Mouse (Mus musculus): ENCODE measurements at regions not wholly inside any gene's neighbourhood (a gene's known extent, or its start where the extent isn't known, plus 50 kb on each side); places are given as distances from the start of the nearest gene placed in this dataset.

DNA sequence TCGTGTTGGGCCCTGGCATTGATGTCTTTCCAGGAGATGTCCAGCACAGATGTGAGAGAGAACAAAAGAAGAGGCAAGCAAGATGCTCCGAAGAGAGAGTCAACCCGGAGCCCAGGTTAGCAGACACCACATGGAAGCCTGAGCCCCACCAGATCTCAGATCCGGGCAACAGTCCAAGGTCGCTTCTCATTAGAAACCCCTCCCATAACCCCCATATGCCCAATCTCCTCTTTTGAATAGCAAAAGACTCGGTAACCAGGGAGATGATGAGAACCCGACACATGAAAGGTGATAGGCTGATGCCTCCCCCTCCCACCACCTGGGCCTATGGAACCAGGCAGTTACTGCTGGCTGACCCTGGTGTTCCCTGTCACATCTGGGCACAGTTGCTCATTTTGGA, 155.7 kb upstream of the Igsf21 start:
- no peak for DNase-seq (ENCODE audit: low spot score in 2 of 2)

DNA sequence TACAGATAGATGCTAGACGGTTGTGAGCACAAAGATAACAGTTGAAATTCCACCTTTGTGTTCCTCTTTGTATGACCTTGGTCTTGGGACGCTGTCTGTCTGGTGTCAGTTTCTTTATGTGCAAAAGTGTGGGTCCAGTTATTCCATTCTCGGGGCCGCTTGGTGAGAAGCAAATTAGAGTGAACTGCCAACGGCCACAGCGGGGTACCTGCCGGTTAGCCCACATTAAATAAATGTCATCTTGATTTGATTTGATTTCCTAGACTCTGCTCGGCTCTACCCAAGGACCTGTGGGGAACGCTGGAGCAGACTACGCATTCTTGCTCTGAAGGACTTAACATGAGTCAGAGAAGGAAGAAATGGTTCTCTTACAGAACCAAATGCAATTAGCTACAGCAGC, 155.0 kb upstream of the Igsf21 start:
- DNase-seq (ENCODE audit: low spot score in 2 of 2) = no peak

DNA sequence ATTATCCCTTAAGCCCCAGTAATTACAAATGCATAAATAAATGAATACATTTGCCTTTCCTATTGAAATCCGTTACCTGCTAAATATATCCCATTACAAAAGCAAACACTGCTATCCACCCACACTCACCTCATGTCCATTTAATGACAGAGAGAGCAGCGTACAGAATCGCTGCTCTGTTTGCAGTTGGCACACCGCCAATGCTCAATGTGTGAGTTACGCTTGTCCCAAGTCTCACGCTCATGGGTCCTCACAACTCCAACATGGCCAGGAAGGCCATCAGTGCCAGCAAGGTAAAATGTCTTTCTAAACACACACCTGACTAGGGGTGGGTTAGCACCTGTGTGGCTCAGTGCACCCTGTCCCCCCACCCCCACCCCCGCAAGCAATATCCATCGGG, 150.0 kb upstream of the Igsf21 start:
- DNase-seq (ENCODE audit: low spot score in 2 of 2) = no peak

DNA sequence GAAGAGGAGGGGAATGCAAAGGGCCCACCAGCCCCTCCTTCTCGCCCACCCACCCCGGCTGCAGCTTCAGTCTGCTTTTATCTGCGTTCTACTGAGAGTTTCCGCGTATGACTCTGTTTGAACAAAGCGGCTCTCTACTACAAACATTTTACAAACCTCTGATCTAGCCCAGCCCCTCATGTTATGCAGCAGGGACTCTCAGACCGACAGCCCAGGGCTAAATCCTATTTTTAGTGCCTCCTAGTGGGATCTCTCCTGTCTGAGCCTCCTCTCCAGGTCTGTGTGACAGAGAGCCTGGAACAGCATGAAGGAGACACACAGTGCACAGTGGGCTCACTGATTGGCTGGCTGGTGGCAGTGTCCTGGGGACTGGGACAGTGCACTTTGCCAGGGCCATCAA, 145.7 kb upstream of the Igsf21 start:
- no peak for DNase-seq (ENCODE audit: low spot score in 2 of 2)

DNA sequence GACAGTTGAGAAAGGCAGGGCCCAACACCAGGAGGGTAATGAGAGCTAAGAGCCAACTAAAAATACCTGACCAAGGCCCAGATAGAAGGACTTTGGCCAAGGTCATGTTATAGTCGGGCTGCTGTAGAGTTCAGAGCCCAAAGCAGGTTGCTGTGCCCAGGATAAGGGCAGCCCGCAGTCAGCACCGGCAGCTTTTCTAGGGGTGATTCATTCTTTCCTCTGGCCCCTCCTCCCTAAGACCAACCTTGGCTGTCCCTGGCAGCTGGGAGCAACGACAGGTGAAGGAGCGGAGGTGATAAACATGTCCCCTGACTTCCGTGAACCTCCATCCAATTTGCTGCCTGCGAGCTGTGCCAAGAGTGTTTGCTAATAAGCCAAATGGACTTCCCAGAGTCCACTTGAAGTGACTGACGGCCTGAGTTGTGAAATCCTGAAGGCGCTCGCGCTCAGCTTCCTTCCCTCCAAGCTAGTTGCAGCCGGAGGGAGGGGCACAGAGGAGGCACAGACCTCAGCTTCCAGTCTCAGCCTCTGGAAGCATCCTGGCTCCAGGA, 144.2 kb upstream of the Igsf21 start:
- DNase-seq (ENCODE audit: low spot score in 2 of 2) = no peak

DNA sequence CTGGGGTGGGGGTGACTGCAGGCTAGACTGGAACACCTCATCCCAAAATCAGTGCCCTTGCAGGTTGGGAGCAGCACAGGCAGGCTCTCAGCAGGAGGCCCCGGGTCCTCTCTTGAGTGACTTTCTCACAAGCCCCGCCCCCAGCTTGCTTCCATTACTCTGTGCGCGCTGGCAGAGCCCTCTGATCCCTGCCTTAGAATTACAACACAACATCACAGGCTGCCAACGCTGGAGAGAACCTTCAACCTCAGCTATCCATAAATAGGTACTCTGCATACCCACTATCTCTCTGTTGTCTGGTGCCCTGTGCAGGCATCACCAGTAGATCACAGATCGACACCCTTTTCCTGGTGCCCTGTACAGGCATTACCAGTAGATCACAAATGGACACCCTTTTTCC, 139.1 kb upstream of the Igsf21 start:
- no peak for DNase-seq (ENCODE audit: low spot score in 2 of 2)

DNA sequence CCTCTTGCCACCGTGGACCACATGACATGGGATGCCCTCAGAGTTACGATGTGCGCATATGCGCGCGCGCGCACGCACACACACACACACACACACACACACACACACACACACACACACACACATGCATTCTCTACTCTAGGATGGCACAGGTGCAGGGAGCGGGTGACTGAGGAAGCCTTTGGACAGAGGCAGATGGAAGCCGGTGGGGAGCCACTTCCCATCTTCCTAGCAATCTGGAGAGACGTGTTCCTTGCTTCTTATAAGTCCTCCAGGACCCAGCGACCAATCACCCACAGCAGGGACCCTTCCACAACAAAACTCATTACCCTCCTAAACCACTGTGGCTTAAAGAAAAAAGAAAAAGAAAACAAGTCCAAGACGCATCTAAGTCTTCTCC, 138.6 kb upstream of the Igsf21 start:
- DNase-seq (ENCODE audit: low spot score in 2 of 2) = no peak

DNA sequence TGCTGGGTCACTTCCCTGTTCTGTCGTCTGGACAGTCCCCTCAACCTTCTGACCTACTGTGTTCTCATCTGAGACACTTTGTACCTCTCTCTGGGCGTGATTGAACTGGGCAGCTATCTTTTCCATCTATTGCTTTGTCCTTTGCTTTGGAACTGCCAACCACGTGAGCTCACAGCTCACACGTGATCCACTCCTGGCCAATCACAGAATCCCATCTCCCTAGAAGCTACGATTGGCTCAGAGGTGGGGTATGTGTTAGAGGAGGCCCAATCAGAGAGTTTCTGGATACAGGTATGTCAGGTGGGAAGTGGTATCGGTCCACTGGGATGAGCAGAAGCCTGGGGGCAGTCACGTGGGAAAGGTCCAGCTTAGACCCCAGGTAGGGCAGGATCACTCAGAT, 137.0 kb upstream of the Igsf21 start:
- DNase-seq (ENCODE audit: low spot score in 2 of 2) = no peak

DNA sequence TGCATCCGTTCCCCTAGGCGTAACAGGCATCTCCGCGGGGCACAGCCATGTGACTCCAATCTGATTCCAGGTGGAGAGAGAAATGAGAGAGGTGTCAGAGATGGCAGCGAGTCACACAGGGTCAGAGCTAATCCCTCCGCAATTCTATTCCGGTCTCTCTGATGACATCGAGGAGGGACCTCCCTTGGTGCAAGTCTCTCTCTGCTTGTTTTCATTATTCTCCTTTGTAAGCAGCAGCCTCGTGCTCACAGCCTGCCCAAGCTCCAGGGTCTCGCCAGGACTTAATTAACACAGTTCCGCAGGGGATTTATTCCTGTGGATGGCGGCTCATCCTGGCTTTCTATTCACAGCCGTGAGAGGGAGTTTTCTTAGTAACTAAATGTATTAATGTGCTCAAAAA, 134.1 kb upstream of the Igsf21 start:
- DNase-seq (ENCODE audit: low spot score in 2 of 2) = no peak

DNA sequence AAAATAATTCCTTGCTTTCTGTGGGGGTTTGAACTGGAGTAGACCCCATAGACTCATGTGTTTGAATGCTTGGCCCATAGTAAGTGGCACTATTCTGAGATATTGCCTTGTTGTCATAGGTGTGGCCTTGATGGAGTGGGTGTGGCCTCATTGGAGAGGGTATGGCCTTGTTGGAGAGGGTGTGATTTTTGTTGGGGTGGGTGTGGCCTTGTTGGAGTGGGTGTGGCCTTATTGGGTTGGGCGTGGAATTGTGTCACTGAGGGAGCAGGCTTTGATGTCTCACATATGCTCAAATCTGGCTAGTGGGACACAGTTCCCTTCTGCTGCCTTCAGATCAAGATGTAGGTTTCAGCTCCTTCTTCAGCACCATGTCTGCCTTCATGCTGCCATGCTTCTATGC, 131.4 kb upstream of the Igsf21 start:
- no peak for DNase-seq (ENCODE audit: low spot score in 2 of 2)

DNA sequence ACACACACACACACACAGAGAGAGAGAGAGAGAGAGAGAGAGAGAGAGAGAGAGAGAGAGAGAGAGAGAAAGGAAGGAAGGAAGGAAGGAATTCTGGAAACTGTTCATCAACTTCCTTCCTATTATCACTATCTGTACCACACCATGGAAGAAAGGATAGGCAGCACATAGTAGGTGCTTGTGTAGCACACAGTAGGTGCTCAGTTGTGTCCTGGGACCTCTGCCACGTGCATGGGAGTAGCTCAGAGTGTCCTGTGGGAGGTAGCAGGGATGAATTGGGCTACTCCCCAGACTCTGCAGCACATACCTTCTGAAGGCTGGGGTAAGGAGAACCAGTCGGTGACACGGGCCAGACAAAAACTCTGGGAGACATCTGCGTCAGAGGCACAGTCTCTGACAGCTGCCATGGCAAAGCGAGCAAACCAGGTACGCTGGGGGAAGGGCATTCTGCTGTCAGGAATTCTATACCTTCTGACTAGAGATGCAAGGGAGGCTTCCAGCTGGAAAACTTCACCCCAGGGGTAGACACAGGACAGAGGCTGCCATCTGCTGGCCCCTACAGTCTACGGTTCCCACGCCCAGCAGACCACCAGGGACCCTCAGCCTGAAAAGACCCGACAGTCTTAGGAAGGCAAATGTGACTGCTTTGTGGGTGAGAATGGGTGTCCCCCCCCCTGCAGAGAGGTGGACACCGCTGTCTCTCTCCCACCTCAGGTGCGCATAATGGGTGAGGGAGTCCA, 126.2 kb upstream of the Igsf21 start:
- DNase-seq (ENCODE audit: low spot score in 2 of 2) = no peak

DNA sequence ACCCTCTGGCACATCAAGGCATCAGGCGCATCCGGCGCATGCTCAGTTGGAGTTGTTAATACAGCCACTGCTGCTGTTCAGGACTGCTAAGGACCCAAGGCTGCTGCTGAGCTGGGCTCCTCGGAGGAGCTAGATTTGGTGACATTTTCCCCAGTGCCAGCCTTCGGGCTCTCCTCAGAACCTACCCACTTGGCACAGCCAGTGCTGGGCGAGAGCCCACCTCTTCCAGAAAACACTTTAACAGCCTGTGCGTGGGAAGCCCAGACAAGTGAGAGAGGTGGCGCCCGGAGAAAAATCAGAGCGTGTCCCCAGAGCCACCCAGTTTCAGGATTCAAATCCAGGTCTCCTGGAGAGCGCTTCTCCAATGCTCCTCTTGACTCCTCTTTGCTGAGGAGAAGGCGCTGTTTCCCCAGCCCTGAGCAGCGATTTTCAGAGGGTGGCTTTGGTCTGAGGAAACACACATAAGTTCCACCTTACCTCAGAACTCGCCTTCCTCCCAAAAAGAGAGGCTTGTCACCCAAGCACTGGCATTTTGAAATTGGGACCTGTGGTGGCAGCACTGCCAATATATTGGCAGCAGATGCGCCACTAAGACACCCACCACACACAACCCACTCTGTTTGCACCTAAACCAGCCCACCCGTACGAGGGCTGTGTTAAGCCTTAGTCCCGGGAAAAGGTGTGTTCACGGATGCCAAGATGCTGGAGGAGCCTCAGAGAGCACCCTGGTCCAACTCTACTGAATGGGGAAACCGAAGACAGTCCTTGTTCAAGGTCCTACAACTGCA, 125.0 kb upstream of the Igsf21 start:
- no peak for DNase-seq (ENCODE audit: low spot score in 2 of 2)

DNA sequence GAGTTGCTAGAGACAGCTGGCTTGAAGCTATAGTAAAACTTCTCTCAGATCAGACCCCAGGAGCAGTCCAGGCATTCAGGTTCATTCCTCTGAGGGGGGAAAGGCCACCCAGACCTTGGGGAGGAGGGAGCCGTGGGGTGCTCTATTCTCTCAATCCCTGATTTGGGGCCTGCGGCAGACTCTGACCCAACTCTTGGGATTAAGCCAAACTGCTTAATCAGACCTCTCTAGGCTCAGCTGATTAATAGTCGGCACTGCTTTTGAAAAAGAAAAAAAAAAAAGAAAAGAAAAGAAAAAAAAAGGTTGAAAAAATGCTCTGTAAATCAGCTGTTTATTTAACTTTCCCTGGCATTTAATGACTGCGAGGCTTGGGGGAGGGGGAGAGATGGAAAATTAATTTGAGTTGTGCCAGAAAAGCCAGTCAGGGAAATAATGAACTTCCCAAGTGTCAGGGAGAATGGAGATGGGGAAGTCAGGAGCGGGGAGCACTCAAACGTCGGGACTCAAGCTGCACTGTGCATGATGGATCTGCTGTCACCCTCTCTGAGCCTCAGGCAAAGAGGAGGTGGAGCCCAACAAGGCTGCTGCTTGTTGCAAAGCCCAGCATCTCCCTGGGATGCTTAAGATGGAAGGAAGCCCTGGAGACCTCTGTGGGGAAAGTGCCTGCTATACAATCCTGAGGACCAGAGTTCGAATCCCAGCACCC, 120.5 kb upstream of the Igsf21 start:
- DNase-seq (ENCODE audit: low spot score in 2 of 2) = no peak

DNA sequence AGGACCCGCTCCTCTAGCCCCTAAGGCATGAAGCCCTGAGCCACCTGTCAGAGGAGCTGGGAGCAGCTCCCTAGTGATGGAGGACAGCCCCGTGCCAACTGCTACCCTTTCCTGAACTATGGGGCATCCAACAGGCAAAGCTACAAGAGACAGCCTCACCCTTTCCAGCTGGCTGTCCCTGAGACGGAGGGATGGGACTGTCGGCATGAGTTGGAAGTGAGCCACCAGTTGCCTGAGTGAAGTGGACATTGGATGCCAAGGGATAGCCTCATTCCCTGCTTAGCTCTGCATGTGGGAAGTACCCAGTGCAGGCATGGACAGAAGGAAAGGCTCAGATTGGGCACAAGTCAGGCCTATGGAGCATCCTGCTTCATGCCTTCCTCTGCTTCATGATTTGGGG, 112.3 kb upstream of the Igsf21 start:
- no peak for DNase-seq (ENCODE audit: low spot score in 2 of 2)

DNA sequence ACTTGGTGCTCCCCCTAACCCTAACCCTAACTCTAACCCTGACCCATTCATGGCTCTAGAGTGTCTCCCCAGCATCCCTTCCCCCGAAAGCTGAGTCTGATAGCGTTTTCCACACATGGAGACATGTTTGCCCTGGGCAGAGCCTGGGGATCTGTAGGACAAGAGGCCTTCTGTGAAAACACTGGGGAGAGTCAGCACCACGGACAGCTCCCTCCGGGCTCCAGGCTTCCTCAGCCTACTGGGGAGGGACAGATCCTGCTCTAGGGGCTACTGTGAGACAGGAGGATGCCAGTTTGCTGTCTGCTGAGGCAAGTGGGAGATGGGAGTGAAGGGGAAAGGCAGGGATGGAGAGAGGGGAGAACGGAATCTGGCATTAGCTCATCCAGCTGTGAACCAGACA, 111.5 kb upstream of the Igsf21 start:
- peak in 1 of 2 experiments; percentile 67 for DNase-seq (ENCODE audit: low spot score in 2 of 2)

DNA sequence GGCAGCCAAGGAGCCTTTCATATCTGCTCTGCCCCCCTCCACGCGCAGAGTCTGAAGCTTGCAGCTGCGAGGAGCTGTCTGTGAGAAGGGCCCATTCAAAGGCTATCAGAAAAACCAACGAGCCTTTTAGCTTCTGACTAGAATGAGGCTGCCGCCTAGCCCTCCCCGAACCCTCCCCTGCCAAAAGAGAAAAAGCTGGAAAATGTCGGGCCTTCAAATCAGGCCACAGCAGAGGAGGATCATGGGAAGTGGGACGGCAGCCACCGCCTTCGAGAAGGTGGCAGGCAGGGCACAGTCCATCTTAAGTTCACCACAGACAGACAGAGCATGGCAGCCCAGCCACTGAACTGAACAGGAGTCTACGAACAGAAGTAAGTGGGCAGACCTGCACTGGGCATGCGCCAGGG, 108.6 kb upstream of the Igsf21 start:
- no peak for DNase-seq (ENCODE audit: low spot score in 2 of 2)

DNA sequence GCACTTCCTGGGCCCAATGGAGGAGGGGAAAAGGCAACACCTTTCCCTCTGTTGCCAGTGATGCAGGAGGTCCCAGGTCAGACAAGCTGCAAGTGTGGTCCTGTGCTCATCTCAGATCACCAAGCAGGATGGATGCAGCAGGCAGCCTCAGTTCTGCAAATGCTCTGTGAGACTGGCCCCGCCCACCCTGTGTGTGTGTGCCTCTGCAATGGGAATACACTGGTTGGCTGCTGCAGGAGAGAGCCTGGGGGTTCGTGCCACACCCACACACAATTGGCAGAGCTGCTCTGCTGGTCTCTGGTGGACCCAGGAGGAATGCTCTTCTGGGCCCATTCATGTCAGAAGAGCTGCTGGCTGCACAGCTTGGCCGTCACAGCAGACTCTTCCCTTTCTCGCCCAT, 102.2 kb upstream of the Igsf21 start:
- no peak for DNase-seq (ENCODE audit: low spot score in 2 of 2)

DNA sequence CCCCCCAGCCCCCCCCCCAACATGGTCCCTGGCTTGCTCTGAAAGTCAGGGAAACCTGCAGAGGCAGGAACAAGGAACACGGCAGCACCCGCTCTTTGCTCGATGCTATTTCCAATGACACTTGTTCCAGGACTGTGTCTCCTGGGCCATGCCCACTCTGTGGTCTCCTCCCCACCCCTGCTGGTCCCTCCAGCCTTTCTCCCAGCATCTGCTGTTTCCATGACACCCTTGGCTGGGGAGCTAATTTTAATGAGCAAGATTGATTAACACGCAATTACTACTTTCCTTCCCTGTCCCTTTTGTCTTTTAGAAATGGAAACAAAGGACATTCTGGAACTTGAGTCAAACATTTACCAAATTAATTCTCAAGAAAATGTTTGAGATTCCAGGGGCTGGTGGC, 83.6 kb upstream of the Igsf21 start:
- no peak for DNase-seq (ENCODE audit: low spot score in 2 of 2)

DNA sequence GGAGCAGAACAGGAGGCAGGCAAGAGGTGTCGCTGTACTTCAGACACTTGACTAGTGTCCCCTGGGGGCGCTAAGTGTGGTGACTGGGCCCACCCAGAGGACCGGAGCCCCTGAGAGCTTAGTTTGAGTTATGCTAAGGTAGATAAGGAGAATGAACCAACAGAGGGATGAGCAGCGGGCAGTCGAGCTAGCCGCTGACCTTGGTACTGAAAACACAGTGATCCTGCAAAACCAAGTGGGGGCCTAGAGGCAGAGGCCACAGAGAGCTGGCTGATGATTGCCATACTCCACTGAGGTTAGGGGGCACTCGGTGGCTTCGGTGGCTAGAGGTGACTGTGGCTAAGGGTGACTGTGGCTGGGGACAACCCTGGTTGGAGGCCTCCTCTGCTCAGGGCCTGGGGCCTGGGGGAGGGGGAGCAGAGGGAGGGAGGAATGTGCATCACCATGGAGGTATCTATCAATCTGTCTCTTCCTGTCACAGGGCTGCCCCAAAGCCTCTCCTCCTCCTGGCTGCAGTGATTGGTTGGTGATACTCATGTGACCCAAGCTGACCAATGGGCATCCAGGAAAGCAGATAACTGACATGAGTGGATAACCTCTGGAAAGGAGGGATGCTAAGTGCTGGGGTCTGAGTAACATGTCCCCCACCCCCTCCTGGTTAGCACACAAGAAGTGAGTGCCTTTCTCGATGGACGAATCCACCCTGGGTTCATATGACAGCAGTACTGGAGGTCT, 80.3 kb upstream of the Igsf21 start:
- DNase-seq (ENCODE audit: low spot score in 2 of 2) = no peak

DNA sequence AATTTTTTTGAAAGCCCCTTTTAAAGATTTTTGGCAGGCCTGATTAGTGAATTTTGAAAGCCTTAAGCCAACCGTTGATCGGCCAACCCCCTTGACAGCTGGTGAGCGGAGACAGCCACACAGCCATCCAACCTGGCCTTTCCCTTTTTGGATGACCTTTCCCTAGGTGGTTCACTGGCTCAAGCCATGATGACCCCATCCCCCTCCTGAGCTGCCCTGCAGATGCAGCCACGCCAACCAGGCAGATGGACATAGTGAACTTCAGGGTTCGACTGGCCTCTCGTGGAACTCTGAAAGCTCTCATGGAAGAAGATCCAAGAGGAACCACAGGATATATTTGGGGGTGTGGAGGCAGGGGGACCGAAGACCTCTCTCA, 79.1 kb upstream of the Igsf21 start:
- no peak for DNase-seq (ENCODE audit: low spot score in 2 of 2)

DNA sequence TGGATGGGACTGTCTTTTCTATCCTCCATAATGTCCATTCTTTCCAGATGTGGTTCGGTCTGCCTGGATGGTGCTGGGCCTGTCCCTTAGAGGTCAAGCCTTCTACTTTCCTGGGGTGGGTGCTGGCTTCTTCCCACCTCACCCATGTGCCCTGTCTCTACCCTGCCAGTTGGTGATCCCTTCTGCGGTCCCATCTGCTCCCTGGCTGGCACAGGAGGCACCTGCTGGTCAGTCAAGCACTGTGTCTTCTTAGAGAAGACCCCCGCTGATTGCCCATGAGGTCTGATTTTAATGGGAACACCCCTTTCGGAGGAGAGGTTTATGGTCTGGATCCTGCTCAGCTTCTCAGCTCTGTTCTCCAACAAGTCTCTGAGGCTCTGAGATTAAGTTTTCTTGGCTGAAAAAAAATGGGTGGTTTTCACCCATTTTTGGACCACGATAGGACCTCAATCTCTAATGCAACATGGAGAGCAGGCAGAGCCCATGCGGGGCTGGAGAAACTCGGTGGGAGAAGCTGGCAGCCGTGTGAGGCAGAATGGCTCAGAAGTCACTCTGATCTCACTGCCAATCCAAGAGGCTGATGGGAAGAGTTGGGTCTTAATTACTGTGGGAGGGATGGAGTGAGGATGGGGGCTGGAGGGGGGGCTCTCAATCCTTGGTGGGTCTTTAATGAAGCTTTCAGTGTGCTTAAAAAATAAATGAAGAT, 78.5 kb upstream of the Igsf21 start:
- DNase-seq (ENCODE audit: low spot score in 2 of 2) = no peak
